Mouse (Mus musculus): ENCODE data around the gene Csnk2a2. TPM values are rescaled to one million over a fixed set of nuclear protein-coding genes. Genes with fewer than 3 reads are reported as not detected.

Csnk2a2 gene
- polyA plus RNA-seq, 1 experiment from 2014 or later: 18.4 TPM

DNA sequence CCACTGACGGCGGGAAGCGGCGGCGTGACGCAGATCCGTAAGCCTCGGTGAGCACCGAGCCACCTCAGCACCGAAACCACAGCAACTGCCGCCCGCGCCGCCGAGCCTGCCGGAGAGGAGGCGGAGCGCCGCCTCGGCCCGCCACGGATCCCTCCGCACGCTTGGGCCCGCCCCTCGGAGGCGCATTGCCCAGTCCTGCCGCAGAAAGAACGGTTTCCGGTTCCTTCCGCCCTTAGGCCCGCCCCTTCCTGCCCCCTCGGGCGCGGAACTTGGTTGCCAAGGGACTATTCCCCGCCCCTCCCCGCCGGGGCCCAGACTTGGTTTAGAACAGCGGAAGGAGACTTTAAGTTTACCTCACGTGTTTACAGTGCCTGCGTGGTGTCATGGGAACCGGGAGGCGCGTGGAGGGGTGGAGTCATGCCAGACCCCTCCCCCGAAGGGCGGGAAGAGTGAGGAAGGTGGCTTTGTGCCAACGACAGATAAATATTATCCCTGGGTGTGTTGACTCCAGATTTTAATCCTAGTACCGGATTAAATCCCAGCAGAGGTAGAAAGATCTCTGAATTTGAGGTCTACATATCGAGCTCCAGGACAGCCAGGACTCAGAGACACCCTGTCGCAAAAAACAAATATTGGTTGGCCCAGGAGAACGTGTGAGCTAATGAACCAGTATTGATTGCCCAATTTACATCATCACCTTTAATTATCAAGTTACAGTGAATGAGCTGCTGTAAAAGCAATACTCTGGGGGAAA, 55.0 kb downstream of the Csnk2a2 start, which contains the start of gene Cfap20:
TSS of gene Cfap20 (minus strand) at position 184 of the 754 bp plus-strand sequence.
- Histone ChIP-seq H3K9ac (peak within 1 kb of the TSS; percentile 91), H3K27ac (ENCODE audit: low read depth) (peak within 1 kb of the TSS; percentile 88), H3K4me2 (peak within 1 kb of the TSS; percentile 89), H3K4me1 (ENCODE audit: insufficient read depth) (peaks cover 7% of the 10 kb centered on the region; the same call in 1 of the 2 replicates), H3K36me3 (ENCODE audit: insufficient read depth) (no peaks in the 10 kb centered on the region), H3K27me3 (ENCODE audit: insufficient read depth, low read length) (no peaks in the 10 kb centered on the region), H3K4me3 (ENCODE audit: low read depth, low read length) (peak within 1 kb of the TSS; percentile 95), H3K9me3 (ENCODE audit: low read depth, low read length) (no peaks in the 10 kb centered on the region)
- 1% methylated on average over 51 of the region's 51 CpGs for WGBS
- ATAC-seq (ENCODE audit: insufficient read depth) (peak; percentile 94), DNase-seq (peak; percentile 100)
- no peak for TF ChIP-seq CTCF (IDR thresholded peaks at IDR 0.05; ENCODE audit: low read depth)

DNA sequence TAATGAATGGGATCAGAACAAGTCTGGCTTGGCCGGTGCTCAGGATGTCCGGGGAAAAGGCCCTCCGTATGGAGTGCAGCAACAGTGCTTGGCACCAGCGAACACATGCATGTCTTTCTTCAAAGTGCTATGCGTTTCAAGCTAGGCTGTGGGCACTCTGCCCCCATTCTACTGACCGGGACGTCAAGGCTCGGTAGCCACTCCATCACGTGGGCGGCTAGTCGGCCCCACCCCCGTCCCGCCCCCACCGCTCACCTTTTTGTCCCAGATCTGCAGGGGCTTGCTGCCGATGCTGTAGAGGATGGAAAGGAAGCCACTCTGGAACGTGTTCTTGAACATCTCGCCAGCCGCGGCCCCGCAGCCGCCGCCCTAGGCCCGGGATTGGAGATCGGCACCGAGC, 55.6 kb downstream of the Csnk2a2 start:
- Histone ChIP-seq H3K4me3 (ENCODE audit: low read depth, low read length) (peak overlapping the region; percentile 95), H3K27me3 (ENCODE audit: insufficient read depth, low read length) (no peaks in the 10 kb centered on the region), H3K36me3 (ENCODE audit: insufficient read depth) (no peaks in the 10 kb centered on the region), H3K27ac (ENCODE audit: low read depth) (peak overlapping the region; percentile 88), H3K4me2 (peak overlapping the region; percentile 89), H3K9me3 (ENCODE audit: low read depth, low read length) (no peaks in the 10 kb centered on the region), H3K4me1 (ENCODE audit: insufficient read depth) (peaks cover 13% of the 10 kb centered on the region; the same call in 1 of the 2 replicates), H3K9ac (peak overlapping the region; percentile 91)
- peak; percentile 69 for DNase-seq
- no peak for TF ChIP-seq CTCF (IDR thresholded peaks at IDR 0.05; ENCODE audit: low read depth)
- under 1% methylated on average over 25 of the region's 25 CpGs for WGBS
- ATAC-seq (ENCODE audit: insufficient read depth): peak; percentile 38

DNA sequence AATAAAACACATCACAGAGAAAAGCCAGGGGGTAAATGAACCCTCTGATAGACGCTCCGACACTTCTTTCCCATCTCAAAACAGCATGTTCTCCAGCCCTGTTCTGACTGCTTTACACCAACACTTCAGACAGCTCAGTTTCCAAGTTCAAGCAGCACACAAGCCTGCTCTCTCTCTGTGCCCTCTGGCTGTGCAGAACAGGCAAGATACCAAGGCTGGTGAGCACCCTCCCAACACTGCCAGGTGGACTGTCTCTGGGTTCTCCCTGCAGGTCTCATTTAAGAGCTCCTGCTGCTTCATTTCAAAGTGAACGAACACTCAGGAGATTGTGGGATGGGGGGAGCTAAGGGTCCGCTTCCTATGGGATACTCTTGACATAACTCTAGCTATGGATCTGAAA, 56.7 kb downstream of the Csnk2a2 start:
- H3K9ac ChIP-seq: peak overlapping the region; percentile 91
- H3K4me1 ChIP-seq (ENCODE audit: insufficient read depth): peaks cover 18% of the 10 kb centered on the region
- no peak for TF ChIP-seq CTCF (IDR thresholded peaks at IDR 0.05; ENCODE audit: low read depth)
- DNase-seq (no peak), ATAC-seq (ENCODE audit: insufficient read depth) (no peak)
- 52% methylated on average over 4 of the region's 4 CpGs for WGBS
- peak overlapping the region; percentile 89 for H3K4me2 ChIP-seq
- no peaks in the 10 kb centered on the region for H3K36me3 ChIP-seq (ENCODE audit: insufficient read depth)
- no peaks in the 10 kb centered on the region for H3K9me3 ChIP-seq (ENCODE audit: low read depth, low read length)
- no peak overlapping the region for H3K27ac ChIP-seq (ENCODE audit: low read depth)
- H3K4me3 ChIP-seq (ENCODE audit: low read depth, low read length): peak overlapping the region; percentile 95
- no peaks in the 10 kb centered on the region for H3K27me3 ChIP-seq (ENCODE audit: insufficient read depth, low read length)

DNA sequence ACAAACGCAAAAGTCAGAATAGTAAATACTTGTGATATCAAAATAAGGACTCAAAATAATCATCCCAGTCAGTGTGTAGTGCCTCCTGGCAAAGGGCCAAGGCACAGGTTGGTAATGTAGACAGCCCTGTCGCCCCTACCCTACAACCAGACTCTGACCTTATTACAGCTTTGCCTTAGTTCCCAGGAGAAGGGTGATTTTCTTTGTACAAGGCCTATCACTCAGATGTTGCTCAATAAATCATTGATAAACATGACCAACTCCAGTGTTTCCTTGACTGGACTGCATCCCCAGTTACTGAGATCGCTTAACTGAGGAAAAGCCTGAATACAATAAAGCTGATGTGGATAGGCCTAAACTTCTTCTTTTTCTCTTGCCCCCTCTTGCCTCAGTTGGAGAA, 57.4 kb downstream of the Csnk2a2 start:
- H3K27ac ChIP-seq (ENCODE audit: low read depth): no peak overlapping the region
- H3K36me3 ChIP-seq (ENCODE audit: insufficient read depth): no peaks in the 10 kb centered on the region
- 54% methylated on average over 3 of the region's 3 CpGs for WGBS
- no peak for TF ChIP-seq CTCF (IDR thresholded peaks at IDR 0.05; ENCODE audit: low read depth)
- no peak for DNase-seq
- H3K27me3 ChIP-seq (ENCODE audit: insufficient read depth, low read length): no peaks in the 10 kb centered on the region
- no peak for ATAC-seq (ENCODE audit: insufficient read depth)
- H3K9ac ChIP-seq: peak overlapping the region; percentile 91; the same call in 1 of the 2 replicates
- H3K4me3 ChIP-seq (ENCODE audit: low read depth, low read length): 0 out of 2 replicates have a peak overlapping the region, but pooled peaks have one; percentile 95
- peak overlapping the region; percentile 89; the same call in 1 of the 2 replicates for H3K4me2 ChIP-seq
- peaks cover 23% of the 10 kb centered on the region for H3K4me1 ChIP-seq (ENCODE audit: insufficient read depth)
- no peaks in the 10 kb centered on the region for H3K9me3 ChIP-seq (ENCODE audit: low read depth, low read length)

DNA sequence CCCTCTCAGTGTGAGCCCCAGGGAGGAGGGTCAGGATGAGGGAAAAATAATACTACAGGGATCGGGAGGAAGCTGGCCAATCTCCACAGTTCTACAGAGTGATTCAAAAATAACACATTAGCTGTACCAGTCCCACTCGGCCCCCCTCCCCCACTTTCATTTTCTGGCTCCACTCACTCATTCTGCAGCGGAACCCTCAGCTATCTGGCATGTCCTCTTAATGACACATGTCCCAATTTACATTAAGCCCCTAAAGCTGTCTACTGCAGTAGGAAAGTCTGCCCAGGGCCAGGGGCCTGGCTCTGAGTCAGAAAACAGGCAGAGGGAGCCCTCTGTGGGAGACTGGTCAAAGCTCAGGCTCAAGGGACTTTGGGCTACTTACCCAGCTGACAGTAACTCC, 59.9 kb downstream of the Csnk2a2 start:
- TF ChIP-seq CTCF (IDR thresholded peaks at IDR 0.05; ENCODE audit: low read depth): peak; percentile 63
- Histone ChIP-seq H3K9ac (no peak overlapping the region), H3K9me3 (ENCODE audit: low read depth, low read length) (no peaks in the 10 kb centered on the region), H3K36me3 (ENCODE audit: insufficient read depth) (no peaks in the 10 kb centered on the region), H3K4me2 (peak overlapping the region; percentile 29), H3K4me3 (ENCODE audit: low read depth, low read length) (no peak overlapping the region), H3K27me3 (ENCODE audit: insufficient read depth, low read length) (no peaks in the 10 kb centered on the region), H3K4me1 (ENCODE audit: insufficient read depth) (peaks cover 36% of the 10 kb centered on the region), H3K27ac (ENCODE audit: low read depth) (peak overlapping the region; percentile 13)
- 9% methylated on average over 3 of the region's 3 CpGs for WGBS
- peak; percentile 87 for DNase-seq
- ATAC-seq (ENCODE audit: insufficient read depth): peak; percentile 38

DNA sequence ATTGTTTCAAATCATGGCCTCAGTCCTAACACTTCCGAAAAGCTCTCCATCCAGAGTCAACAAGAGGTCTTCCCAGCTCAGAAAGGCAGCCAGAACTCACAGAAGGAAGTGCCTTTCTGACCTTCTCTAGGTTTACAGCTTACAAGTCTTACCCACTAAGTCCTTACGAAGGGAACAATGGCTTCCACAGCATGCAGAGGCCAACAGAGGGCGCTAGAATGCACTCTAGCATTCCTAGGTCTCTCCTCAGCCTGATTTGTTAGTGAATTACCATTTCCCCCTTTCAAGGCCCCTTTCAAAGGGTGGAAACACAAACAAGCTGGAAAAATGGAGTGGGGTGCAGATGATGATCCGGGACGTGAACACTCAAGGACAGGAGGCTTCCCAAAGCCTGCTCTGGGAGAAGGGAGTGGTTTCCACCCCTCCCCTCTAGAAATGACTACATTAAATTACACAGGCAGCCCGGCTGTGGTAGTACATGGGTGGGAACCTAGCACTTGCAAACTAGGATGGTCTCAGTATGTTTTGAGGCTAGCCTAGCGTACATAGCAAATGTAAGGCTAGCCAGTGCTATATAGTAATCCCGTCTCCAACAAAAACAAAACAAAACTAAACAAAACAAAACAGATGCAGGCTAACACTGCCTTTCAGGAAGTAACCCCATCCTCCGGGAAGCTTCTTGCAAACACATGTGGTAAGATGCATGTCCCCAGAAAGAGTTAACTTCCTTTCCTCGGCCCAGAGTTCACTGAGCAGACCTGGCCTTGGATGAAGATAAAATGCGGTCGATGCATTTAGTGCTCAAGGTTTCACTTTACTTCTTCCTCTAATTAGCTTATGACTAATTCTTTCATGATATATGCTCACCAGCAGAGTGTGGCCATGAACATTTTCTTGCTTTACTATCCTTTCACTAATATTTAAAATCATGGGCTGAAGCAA, 62.0 kb downstream of the Csnk2a2 start:
- H3K27me3 ChIP-seq (ENCODE audit: insufficient read depth, low read length): no peaks in the 10 kb centered on the region
- peaks cover 29% of the 10 kb centered on the region for H3K4me1 ChIP-seq (ENCODE audit: insufficient read depth)
- whole genome bisulfite sequencing: 23% methylated on average over 12 of the region's 12 CpGs
- peak; percentile 86 for TF ChIP-seq CTCF (IDR thresholded peaks at IDR 0.05; ENCODE audit: low read depth)
- H3K4me2 ChIP-seq: peak overlapping the region; percentile 48
- H3K9me3 ChIP-seq (ENCODE audit: low read depth, low read length): no peaks in the 10 kb centered on the region
- no peak overlapping the region for H3K9ac ChIP-seq
- DNase-seq (peak; percentile 95), ATAC-seq (ENCODE audit: insufficient read depth) (peak; percentile 62)
- H3K36me3 ChIP-seq (ENCODE audit: insufficient read depth): peaks cover 3% of the 10 kb centered on the region
- peak overlapping the region; percentile 95 for H3K27ac ChIP-seq (ENCODE audit: low read depth)
- no peak overlapping the region; the same call in 1 of the 2 replicates for H3K4me3 ChIP-seq (ENCODE audit: low read depth, low read length)
